Mouse (Mus musculus): ENCODE results near the gene Aptx. TPM values are rescaled to one million over a fixed set of nuclear protein-coding genes. Genes with fewer than 3 reads are reported as not detected.

Aptx gene
- polyA plus RNA-seq, 1 experiment from 2014 or later = 29.1 TPM

DNA sequence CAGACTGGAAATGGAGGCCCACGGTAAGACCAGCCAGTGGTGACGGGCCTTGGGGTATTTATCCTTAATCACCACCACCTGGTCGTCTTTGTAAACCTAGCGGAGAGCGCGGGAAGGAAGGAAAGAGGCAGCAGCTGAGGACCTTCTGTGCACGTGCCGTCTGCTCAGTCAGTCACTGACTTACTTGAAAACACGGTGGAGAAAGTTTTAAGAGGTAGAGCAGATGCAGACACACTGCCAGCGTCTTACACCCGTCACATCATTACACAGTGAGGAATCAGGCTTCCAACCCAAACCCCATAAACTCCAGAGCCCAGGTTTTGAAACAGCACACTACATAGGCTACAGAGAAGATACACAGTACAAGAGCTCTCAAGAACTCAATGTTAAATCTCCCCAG lies 11.9 kb downstream of the Aptx start:
- H3K4me3 ChIP-seq (ENCODE audit: low read depth, low read length) = no peak overlapping the region
- 78% methylated on average over 11 of the region's 11 CpGs for WGBS
- peaks cover 71% of the 10 kb centered on the region for H3K36me3 ChIP-seq (ENCODE audit: insufficient read depth)
- ATAC-seq (ENCODE audit: insufficient read depth) (no peak), DNase-seq (no peak)
- H3K9ac ChIP-seq = no peak overlapping the region
- H3K4me2 ChIP-seq = no peak overlapping the region
- no peaks in the 10 kb centered on the region for H3K4me1 ChIP-seq (ENCODE audit: insufficient read depth)
- no peaks in the 10 kb centered on the region for H3K9me3 ChIP-seq (ENCODE audit: low read depth, low read length)
- no peaks in the 10 kb centered on the region for H3K27me3 ChIP-seq (ENCODE audit: insufficient read depth, low read length)
- no peak overlapping the region for H3K27ac ChIP-seq (ENCODE audit: low read depth)
- no peak for TF ChIP-seq CTCF (IDR thresholded peaks at IDR 0.05; ENCODE audit: low read depth)

DNA sequence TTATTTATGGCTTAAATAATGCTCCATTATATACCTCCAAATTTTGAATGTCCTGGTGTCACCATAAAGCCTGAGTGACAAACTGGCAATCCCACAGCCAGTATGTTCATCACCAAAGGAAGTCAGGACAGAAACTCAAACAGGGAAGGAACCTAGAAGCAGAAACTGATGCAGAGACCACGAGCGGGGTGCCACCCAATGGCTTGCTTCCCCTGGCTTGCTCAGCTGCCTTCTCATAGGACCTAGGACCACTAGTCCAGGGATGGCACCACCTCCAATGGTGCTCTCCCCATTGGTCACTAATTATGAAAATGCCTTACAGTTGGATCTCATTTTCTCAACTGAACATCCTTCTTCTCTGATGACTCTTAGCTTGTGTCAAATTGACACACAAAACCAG lies 19.7 kb downstream of the Aptx start:
- H3K27ac ChIP-seq (ENCODE audit: low read depth) = no peak overlapping the region
- H3K36me3 ChIP-seq (ENCODE audit: insufficient read depth) = peaks cover 17% of the 10 kb centered on the region
- 77% methylated on average over 2 of the region's 2 CpGs for WGBS
- TF ChIP-seq CTCF (IDR thresholded peaks at IDR 0.05; ENCODE audit: low read depth) = no peak
- no peak overlapping the region for H3K9ac ChIP-seq
- H3K4me1 ChIP-seq (ENCODE audit: insufficient read depth) = no peaks in the 10 kb centered on the region
- H3K4me3 ChIP-seq (ENCODE audit: low read depth, low read length) = no peak overlapping the region
- H3K4me2 ChIP-seq = no peak overlapping the region
- DNase-seq (no peak), ATAC-seq (ENCODE audit: insufficient read depth) (no peak)
- no peaks in the 10 kb centered on the region for H3K27me3 ChIP-seq (ENCODE audit: insufficient read depth, low read length)
- no peaks in the 10 kb centered on the region for H3K9me3 ChIP-seq (ENCODE audit: low read depth, low read length)

DNA sequence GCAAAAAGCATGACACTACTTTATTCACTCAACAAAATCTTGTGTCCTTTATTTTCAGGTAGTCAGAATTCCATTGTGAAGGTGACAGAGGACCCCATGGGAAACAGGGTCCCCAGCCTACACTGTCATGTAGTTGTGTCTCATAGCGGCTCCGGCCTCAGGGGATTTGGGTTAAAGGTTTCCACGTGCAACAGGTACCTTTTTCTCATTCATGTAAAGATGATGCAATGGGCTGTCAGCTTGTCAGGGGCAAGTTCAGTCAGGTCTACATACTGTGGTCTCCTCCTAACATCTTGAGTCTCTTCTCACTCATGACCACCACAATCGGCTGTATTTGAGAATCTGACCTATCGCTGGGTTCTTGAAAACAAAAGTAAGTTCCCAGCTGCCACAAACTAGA lies 20.6 kb downstream of the Aptx start:
- Histone ChIP-seq H3K36me3 (ENCODE audit: insufficient read depth) (peaks cover 14% of the 10 kb centered on the region), H3K27ac (ENCODE audit: low read depth) (no peak overlapping the region), H3K9ac (no peak overlapping the region), H3K27me3 (ENCODE audit: insufficient read depth, low read length) (no peaks in the 10 kb centered on the region), H3K4me3 (ENCODE audit: low read depth, low read length) (no peak overlapping the region), H3K4me2 (no peak overlapping the region), H3K9me3 (ENCODE audit: low read depth, low read length) (no peaks in the 10 kb centered on the region), H3K4me1 (ENCODE audit: insufficient read depth) (no peaks in the 10 kb centered on the region)
- TF ChIP-seq CTCF (IDR thresholded peaks at IDR 0.05; ENCODE audit: low read depth) = no peak
- 87% methylated on average over 5 of the region's 5 CpGs for WGBS
- DNase-seq (no peak), ATAC-seq (ENCODE audit: insufficient read depth) (peak; percentile 16; the same call in 1 of the 2 replicates)

DNA sequence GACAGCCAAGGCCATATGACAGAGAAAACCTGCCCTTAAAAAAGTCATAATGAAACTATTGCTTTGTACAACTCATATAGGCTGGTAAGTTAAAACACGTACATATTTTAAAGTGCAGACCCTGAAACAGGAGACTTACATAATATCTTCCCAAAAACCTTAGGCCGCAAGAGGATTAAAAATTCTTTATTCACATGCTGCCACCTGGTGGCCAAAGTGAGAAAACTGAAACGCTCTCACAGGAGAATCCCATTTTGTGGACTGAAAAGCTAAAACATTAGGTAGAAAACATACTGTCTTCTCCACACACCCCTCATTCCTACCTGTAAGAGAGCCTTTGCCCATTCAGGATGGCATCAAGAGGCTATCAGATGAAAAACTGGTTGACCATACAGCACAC lies 21.1 kb downstream of the Aptx start:
- DNase-seq (peak; percentile 90), ATAC-seq (ENCODE audit: insufficient read depth) (peak; percentile 21; the same call in 1 of the 2 replicates)
- no peaks in the 10 kb centered on the region for H3K4me1 ChIP-seq (ENCODE audit: insufficient read depth)
- H3K27me3 ChIP-seq (ENCODE audit: insufficient read depth, low read length) = no peaks in the 10 kb centered on the region
- TF ChIP-seq CTCF (IDR thresholded peaks at IDR 0.05; ENCODE audit: low read depth) = peak; percentile 72
- H3K4me2 ChIP-seq = no peak overlapping the region
- 11% methylated on average over 3 of the region's 3 CpGs for WGBS
- no peak overlapping the region for H3K4me3 ChIP-seq (ENCODE audit: low read depth, low read length)
- H3K9me3 ChIP-seq (ENCODE audit: low read depth, low read length) = no peaks in the 10 kb centered on the region
- H3K9ac ChIP-seq = no peak overlapping the region
- peaks cover 12% of the 10 kb centered on the region for H3K36me3 ChIP-seq (ENCODE audit: insufficient read depth)
- H3K27ac ChIP-seq (ENCODE audit: low read depth) = no peak overlapping the region

DNA sequence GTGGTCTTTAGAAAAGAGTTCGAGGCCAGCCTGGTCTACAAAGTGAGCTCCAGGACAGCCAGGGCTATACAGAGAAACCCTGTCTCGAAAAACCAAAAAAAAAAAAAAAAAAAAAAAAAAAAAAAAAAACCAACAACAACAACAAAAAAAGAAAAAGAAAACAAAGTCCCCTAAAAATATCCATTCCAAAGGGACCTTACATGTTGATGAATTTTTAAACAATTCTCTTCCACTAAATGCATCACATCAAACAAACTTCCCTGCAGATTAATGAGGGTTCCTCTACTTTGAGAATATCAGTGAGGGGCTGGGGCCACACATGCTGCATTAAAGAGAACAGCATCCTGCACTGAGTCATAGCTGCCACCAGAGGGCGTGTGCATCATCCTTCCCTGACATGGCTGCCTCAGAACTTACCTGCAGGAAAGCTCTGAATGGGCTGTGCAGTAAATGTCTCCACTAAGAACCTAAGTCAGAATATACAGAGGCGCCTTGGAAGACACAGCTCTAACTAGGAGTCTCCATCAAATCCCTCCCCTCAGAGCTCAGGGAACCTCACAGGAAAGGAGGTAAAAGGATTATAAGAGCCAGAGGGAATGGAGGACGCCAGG lies 22.6 kb downstream of the Aptx start:
- peak; percentile 86 for TF ChIP-seq CTCF (IDR thresholded peaks at IDR 0.05; ENCODE audit: low read depth)
- 54% methylated on average over 5 of the region's 5 CpGs for WGBS
- no peak overlapping the region for H3K4me3 ChIP-seq (ENCODE audit: low read depth, low read length)
- no peak overlapping the region for H3K4me2 ChIP-seq
- DNase-seq (peak; percentile 81), ATAC-seq (ENCODE audit: insufficient read depth) (0 out of 2 replicates have a peak, but pooled peaks have one; percentile 19)
- no peaks in the 10 kb centered on the region for H3K36me3 ChIP-seq (ENCODE audit: insufficient read depth)
- no peaks in the 10 kb centered on the region for H3K9me3 ChIP-seq (ENCODE audit: low read depth, low read length)
- no peaks in the 10 kb centered on the region for H3K4me1 ChIP-seq (ENCODE audit: insufficient read depth)
- no peak overlapping the region for H3K9ac ChIP-seq
- no peak overlapping the region for H3K27ac ChIP-seq (ENCODE audit: low read depth)
- H3K27me3 ChIP-seq (ENCODE audit: insufficient read depth, low read length) = no peaks in the 10 kb centered on the region

DNA sequence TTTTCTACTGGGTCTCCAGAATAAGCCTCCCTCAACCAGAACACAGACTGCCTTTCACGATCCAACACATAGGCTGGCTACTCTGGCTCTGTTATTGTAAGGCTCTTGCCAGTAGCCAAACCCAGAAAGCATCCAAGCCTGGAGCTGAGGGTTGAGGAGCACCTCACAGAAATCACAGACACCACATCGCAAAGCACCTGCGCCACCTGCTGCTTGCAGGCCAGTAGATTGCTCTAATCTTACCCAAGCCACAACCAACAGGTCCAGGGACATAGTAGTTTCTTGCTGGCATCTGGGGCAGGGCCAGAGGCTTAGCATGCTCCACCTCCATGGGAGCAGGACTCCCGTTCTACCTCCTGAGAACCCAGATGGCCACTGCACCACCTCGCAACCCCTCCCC lies 25.9 kb downstream of the Aptx start:
- no peaks in the 10 kb centered on the region for H3K27me3 ChIP-seq (ENCODE audit: insufficient read depth, low read length)
- no peak overlapping the region for H3K4me3 ChIP-seq (ENCODE audit: low read depth, low read length)
- ATAC-seq (ENCODE audit: insufficient read depth) (no peak), DNase-seq (peak; percentile 42)
- H3K9ac ChIP-seq = no peak overlapping the region
- H3K4me2 ChIP-seq = no peak overlapping the region
- no peaks in the 10 kb centered on the region for H3K36me3 ChIP-seq (ENCODE audit: insufficient read depth)
- no peaks in the 10 kb centered on the region for H3K4me1 ChIP-seq (ENCODE audit: insufficient read depth)
- peak; percentile 56 for TF ChIP-seq CTCF (IDR thresholded peaks at IDR 0.05; ENCODE audit: low read depth)
- H3K9me3 ChIP-seq (ENCODE audit: low read depth, low read length) = no peaks in the 10 kb centered on the region
- 38% methylated on average over 5 of the region's 5 CpGs for whole genome bisulfite sequencing
- no peak overlapping the region for H3K27ac ChIP-seq (ENCODE audit: low read depth)

DNA sequence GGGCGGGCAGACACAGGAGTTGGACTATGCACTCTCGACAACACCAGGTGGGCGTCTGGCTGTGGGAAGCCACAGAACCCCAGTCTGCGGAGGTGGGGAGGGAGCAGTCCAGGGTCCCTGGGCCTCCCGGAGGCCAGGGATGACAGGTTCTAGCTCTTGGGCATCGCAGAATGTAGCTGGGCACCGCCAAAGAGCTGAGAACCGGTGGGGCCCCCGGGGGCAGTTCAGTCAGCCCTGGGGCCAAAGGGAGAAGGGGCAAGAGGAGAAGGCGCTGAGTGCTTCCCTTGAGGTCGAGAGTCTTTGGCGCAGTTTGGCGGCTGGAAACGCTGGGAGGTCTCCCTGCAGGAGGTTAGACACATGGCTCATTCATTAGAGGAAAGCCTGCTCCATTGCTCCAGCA lies 26.7 kb downstream of the Aptx start:
- Histone ChIP-seq H3K36me3 (ENCODE audit: insufficient read depth) (no peaks in the 10 kb centered on the region), H3K27ac (ENCODE audit: low read depth) (no peak overlapping the region), H3K4me2 (no peak overlapping the region), H3K27me3 (ENCODE audit: insufficient read depth, low read length) (no peaks in the 10 kb centered on the region), H3K9me3 (ENCODE audit: low read depth, low read length) (no peaks in the 10 kb centered on the region), H3K9ac (no peak overlapping the region), H3K4me1 (ENCODE audit: insufficient read depth) (no peaks in the 10 kb centered on the region), H3K4me3 (ENCODE audit: low read depth, low read length) (no peak overlapping the region)
- ATAC-seq (ENCODE audit: insufficient read depth) (no peak; the same call in 1 of the 2 replicates), DNase-seq (no peak)
- WGBS = 20% methylated on average over 14 of the region's 14 CpGs
- TF ChIP-seq CTCF (IDR thresholded peaks at IDR 0.05; ENCODE audit: low read depth) = no peak
